Mouse (Mus musculus) cerebral cortex, adult 2 months (tissue): ENCODE data around the gene Nop10.

Source experiments
- WGBS: fragments of 180-500 bp; shearing (Covaris S2); methylation state at CpG from one replicate; pipeline ENCODE4 v1.1.7; 2018; 5-methylcytosine and 5-hydroxymethylcytosine counted together

Gene Nop10

GRCm38 (mm10) chr2:112261748-112262653 lies at the start of gene Nop10:
TSS of gene Nop10 (plus strand) at chr2:112261926.
- under 1% methylated on average over 36 of the region's 36 CpGs for WGBS

DNA sequence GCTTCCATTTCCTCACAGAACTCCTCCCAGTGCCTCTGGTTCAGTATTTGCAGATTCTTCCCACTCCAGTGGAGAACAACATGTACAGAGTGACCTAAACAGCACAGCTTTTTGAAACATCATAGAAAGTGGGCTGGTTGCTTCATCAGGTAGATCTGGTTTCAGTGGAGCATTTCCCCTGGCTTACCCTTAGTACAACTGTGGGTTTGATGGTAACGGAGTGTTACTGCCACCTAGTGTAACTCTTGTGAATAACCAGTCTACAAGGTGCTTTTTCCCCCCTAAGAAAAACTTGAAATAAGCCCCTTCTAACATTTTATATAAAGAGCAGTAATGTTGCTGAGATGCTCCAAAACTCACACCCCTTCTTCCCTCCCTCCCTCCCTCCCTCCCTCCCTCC lies 45.7 kb upstream of the Nop10 start:
- WGBS, result 7% methylated on average over 1 of the region's 1 CpGs

DNA sequence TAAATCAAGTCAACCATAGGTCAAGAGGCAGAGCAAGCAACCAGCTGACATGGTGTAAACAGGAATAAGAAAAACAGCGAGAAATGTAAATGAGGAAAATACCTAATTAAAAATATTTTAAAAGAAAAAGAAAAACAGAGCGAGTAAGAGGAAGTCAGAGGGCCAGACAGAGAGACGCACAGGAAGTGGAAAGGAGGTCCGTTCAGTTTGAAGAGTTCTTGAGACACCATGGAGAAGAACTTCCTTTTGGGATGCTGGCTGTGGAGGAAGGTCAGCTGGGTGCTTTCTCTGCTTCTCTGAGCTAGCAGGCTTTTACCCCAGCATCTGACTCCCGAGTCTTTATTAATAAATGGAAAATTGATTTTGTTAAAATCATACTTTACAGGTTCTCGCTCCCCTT lies 44.1 kb upstream of the Nop10 start:
- WGBS, result 79% methylated on average over 6 of the region's 6 CpGs

- 77% methylated on average over 5 of the region's 5 CpGs for WGBS
Measured at GRCm38 (mm10) chr2:112220880-112221279, 40.8 kb upstream of the Nop10 start.

DNA sequence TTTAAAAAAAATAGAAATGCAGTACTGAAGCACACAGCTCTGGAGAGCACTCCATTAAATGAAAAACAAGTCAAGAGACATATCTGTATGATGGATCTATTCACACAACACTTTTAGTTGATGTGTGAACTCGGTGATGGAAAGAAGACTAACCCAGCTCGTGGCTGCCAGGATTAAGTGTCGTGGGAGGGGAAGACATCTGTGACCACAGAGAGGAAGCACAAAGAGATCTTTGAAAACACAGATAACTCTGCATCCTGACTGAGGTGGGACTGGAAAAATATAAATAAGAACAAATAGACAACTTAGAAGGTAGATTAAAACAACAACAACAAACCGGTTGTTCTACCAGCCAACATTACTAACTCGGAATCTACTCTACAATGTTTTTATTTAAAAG lies 39.1 kb upstream of the Nop10 start:
- WGBS, result 49% methylated on average over 5 of the region's 5 CpGs

DNA sequence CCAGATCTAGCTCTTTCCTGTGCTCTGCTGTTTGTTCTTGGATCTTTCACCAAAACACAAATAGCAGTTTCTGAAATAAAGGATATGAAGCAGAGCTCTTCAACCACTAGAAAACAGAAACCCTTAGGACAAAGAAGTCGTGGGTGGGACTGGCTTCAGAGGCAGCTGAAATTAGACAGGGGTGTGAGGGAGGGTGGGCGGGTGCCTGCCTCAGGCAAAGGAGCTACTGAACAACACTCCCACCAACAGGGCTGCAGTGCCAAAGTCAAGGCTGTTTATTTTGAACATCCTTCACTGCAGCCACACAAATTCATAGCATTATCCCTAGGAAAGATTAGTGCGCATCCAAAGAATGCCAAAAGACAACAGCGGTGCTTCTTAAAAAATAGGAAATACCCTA lies 37.4 kb upstream of the Nop10 start:
- WGBS, result 40% methylated on average over 4 of the region's 4 CpGs

DNA sequence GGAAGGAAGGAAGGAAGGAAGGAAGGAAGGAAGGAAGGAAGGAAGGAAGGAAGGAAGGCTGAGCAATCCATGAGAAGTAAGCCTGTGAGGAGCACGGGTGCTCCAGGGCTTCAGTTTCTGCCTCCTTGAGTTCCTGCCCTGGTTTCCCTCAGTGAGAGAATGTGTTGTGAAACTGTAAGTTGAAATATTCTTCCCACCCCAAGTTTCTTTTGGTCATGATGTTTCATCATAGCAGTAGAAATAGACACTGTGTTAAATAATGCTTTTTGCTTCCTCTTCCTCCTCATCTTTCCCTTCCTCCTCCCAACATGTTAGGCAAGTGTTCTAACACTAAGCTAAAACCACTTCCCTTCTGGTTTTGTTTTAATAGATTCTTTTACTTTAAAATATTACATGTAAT lies 29.1 kb upstream of the Nop10 start:
- 66% methylated on average over 1 of the region's 1 CpGs for WGBS

DNA sequence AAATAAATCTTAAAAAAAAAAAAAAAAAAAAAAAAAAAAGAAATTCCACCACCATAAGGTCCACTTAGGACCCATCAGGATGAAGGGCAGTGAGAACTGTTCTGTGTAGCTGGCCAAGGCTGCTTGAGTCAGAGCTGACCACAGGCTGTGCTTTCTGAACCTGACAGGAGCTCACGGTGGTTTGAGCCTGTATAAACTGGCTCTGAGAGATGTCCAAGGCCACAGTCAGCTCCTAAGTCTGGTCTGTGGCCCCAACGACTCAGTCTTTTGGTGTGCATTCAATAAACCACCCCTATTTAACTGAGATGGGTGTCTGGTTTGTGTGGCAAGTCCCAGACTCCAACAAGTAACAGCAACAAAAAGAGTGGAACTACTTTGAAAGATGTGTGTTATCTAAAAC lies 25.1 kb upstream of the Nop10 start:
- 79% methylated on average over 2 of the region's 2 CpGs for WGBS

- WGBS, result 17% methylated on average over 4 of the region's 4 CpGs
Measured at GRCm38 (mm10) chr2:112238006-112238405, 23.7 kb upstream of the Nop10 start.

DNA sequence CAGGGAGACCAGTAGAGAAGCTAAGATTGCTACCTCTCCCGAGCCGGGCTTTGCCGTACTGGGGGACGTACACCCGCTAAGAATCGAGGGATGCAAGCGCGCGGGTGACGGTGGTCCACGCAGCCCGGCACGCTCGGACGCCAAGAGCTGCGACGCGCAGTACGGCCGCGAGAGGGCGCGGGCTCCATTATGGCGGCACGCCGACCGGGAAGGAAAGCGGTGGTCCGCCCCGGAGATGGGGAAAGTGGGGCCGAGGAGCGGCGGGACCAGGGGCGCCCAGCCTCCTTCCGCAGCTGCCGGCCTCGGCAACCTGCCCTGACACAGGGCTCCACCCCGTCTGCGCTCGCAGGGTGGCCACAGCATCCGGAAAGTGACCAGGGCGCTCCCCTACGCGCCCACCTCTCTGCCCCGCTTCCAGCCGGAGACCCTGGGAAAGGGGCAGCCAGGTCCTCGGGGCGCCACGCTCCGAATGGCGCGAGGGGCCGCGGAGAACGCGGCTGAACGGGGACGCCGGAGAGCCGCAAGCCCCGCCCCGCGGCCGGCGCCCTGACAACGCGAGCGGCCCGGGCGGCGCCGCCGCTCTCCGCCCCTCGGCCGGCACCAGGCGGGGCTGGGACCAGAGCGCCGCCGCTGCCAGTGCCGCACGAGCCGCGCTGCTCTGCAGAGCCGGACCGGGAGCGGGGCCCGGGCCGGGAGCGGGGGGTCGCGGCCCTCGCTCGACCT lies 22.4 kb upstream of the Nop10 start, which contains the start of gene Lpcat4:
TSS of gene Lpcat4 (plus strand) at position 257 of the 723 bp plus-strand sequence.
- WGBS, result under 1% methylated on average over 88 of the region's 94 CpGs

GRCm38 (mm10) chr2:112239935-112240721 lies 21.6 kb upstream of the Nop10 start:
- WGBS, result 1% methylated on average over 28 of the region's 28 CpGs

GRCm38 (mm10) chr2:112241787-112242186 lies 19.9 kb upstream of the Nop10 start:
- WGBS, result 82% methylated on average over 14 of the region's 14 CpGs

DNA sequence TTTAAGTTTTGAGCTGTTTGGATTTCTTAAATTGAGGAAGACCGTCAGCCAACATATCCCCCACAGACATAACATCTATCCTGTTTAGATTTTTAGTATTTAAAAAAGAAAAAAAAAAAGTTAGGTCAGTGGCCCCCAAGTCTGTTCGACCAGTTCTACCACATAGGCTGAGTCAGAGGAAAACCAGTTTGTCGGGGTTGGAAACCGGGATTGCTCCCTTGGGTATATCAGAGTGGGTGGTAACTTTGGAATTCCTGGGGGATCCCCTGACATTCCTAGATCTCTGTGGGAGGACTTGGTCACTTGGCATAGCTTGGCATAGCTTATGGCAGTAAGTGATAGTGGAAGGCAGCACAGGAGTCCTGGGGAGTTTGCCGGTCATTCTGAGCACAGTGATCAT lies 16.4 kb upstream of the Nop10 start:
- 62% methylated on average over 5 of the region's 5 CpGs for WGBS

DNA sequence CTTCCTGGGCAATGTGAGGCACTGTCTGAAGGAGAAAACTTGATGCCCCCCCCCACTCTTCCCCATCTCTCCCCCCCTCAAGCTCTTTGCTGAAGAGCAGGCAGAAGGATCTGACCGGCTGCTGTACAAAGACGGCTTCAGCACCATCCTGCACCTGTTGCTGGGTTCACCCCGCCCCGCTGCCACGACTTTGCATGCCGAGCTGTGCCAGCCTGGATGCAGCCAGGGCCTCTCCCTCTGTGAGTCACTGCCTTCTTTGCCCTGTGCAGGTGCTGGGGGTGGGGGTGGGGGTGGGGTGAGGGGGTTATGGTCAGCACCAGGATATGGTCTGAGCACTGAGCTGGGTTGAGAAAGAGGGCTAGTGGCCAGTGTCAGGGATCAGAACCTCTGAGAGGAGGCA lies 15.5 kb upstream of the Nop10 start:
- 71% methylated on average over 6 of the region's 6 CpGs for WGBS

- 43% methylated on average over 10 of the region's 10 CpGs for WGBS
Measured at GRCm38 (mm10) chr2:112247323-112247722, 14.4 kb upstream of the Nop10 start.

- 47% methylated on average over 10 of the region's 10 CpGs for WGBS
Measured at GRCm38 (mm10) chr2:112249780-112250453, 11.8 kb upstream of the Nop10 start.

DNA sequence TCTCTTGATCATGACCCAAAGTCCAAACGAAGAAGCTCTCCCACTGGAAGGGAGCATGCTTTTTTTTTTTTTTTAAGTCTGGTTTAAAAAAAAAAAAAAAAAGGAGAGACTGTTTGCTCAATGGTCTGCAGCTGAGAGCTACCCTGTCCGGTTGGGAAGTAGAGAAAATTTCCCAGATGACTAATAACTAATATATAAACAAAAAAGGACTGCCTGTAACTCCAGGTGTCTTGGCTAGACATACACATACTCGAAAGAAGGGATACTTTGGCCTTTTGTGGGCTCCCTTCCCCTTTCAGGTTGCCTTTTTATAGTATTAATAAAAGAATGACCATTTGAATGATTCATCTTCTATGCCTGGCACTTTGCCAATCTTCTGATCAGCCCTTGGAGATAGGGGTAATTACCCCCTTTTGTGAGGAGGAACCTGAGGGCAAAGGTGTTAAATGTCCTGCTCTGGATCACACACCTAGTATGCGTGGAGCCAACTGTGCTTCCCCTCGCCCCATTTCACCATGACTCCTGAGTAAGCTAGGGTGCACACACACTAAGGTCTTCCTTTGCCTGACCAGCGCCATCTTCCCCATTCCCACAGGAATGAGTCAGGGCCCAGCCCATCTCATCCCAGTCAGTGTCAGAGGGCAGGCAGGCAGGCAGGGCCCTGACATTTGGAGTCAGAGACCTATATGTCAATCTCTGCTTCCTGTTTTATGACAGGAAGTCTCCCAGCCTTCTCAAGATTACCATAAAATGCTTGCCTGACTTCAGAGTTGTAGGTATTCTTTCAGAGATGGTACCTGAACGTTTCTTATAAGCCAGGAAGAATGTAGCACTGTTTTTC lies 6.8 kb upstream of the Nop10 start:
- 71% methylated on average over 7 of the region's 7 CpGs for WGBS

- WGBS, result 63% methylated on average over 10 of the region's 10 CpGs
Measured at GRCm38 (mm10) chr2:112259241-112259962, 2.3 kb upstream of the Nop10 start, which contains the start of gene Nutm1. TSS of gene Nutm1 (minus strand) at chr2:112259291.

- 28% methylated on average over 4 of the region's 4 CpGs for WGBS
Measured at GRCm38 (mm10) chr2:112262779-112263295, 1.1 kb downstream of the Nop10 start.

DNA sequence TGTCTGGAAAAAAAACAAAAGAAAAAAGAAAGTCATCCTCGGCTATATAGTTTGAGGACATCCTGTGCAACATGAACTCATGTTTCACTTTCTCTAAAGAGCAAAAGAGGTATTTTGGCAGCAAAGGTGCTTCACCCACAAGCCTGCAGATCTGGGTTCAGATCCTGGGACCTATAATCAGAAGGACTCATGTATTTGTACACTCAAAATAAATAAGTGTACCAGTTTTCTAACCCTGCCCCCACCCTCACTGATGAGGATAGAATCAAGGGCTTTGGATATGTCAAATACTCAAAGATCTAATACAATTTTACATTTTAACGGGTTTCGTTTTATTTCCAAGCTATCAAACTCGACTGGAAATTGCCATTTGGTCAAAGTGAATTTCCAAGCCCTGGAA lies 2.6 kb downstream of the Nop10 start:
- WGBS, result 73% methylated on average over 4 of the region's 4 CpGs
